Mouse (Mus musculus) lung, postnatal 0 days (tissue): ENCODE measurements at regions not wholly inside any gene's neighbourhood (a gene's known extent, or its start where the extent isn't known, plus 50 kb on each side); places are given as distances from the start of the nearest gene placed in this dataset.

ENCODE experiments used
- ATAC-seq: fragments of 200-750 bp; cut with Nextera tagmentation; 2 replicates; pipeline ENCODE4 v1.8.0; 2017; ENCODE audit warnings: moderate library complexity
- DNase-seq: peaks from one replicate; pipeline ENCODE4 v3.0.0-alpha.2; 2016; ENCODE audit warnings: low spot score
- H3K27ac ChIP-seq: fragments of 300-500 bp; sonication (generic); 2 replicates; pipeline ENCODE4 v1.5.1; 2014; ENCODE audit warnings: antibody characterized with exemption, mild to moderate bottlenecking, low read length, mixed read lengths
- H3K27me3 ChIP-seq: fragments of 300-500 bp; sonication (generic); replicated peaks from 2 replicates; pipeline ENCODE4 v1.6.1; 2014; ENCODE audit warnings: low read length, mixed read lengths; ENCODE audit not compliant: insufficient read depth
- H3K36me3 ChIP-seq: fragments of 300-500 bp; sonication (generic); 2 replicates; pipeline ENCODE4 v1.6.1; 2014; ENCODE audit warnings: low read length, mixed read lengths; ENCODE audit not compliant: insufficient read depth
- H3K4me1 ChIP-seq: fragments of 300-500 bp; sonication (generic); 2 replicates; pipeline ENCODE4 v1.6.1; 2014; ENCODE audit warnings: antibody characterized with exemption, low read depth, low read length, mixed read lengths; ENCODE audit not compliant: insufficient read depth
- H3K4me2 ChIP-seq: fragments of 300-500 bp; sonication (generic); replicated peaks from 2 replicates; pipeline ENCODE4 v1.6.1; 2014; ENCODE audit warnings: low read depth, mild to moderate bottlenecking, low read length, moderate library complexity, mixed read lengths
- H3K4me3 ChIP-seq: fragments of 300-500 bp; sonication (generic); 2 replicates; pipeline ENCODE4 v1.5.1; 2014; ENCODE audit warnings: low read depth, low read length
- H3K9ac ChIP-seq: fragments of 300-500 bp; sonication (generic); replicated peaks from 2 replicates; pipeline ENCODE4 v1.6.1; 2014; ENCODE audit warnings: low read depth, mild to moderate bottlenecking
- H3K9me3 ChIP-seq: fragments of 300-500 bp; sonication (generic); 2 replicates; pipeline ENCODE4 v1.6.1; 2016; ENCODE audit warnings: low read length, mixed read lengths
- CTCF ChIP-seq: IDR thresholded peaks from 2 replicates; pipeline ENCODE4 v1.5.1; 2016; ENCODE audit warnings: antibody characterized with exemption, mild to moderate bottlenecking
- EP300 ChIP-seq: IDR thresholded peaks from 2 replicates; pipeline ENCODE4 v1.6.1; 2016; ENCODE audit warnings: antibody characterized with exemption, mild to moderate bottlenecking, control low read depth
- WGBS: fragments of 180-500 bp; shearing (Covaris S2); extraction: QIAGEN DNeasy Blood & Tissue Kit; methylation state at CpG from one replicate; pipeline ENCODE4 v1.1.7; 2014; 5-methylcytosine and 5-hydroxymethylcytosine counted together

GRCm38 (mm10) chr3:52452345-52452744, 184.2 kb downstream of the Foxo1 start:
- H3K9me3 ChIP-seq = no peaks in the 10 kb centered on the region
- H3K4me2 ChIP-seq = no peak overlapping the region
- no peaks in the 10 kb centered on the region for H3K4me1 ChIP-seq
- ATAC-seq = no peak
- 55% methylated on average over 5 of the region's 5 CpGs for WGBS
- H3K27me3 ChIP-seq = no peaks in the 10 kb centered on the region
- no peak for TF ChIP-seq EP300
- no peak for TF ChIP-seq CTCF
- no peaks in the 10 kb centered on the region for H3K36me3 ChIP-seq
- no peak for DNase-seq
- no peak overlapping the region for H3K4me3 ChIP-seq
- no peak overlapping the region for H3K9ac ChIP-seq
- H3K27ac ChIP-seq = no peak overlapping the region

GRCm38 (mm10) chr3:52446991-52447390, 178.9 kb downstream of the Foxo1 start:
- no peaks in the 10 kb centered on the region for H3K9me3 ChIP-seq
- H3K4me2 ChIP-seq = no peak overlapping the region
- no peak overlapping the region for H3K27ac ChIP-seq
- DNase-seq (no peak), ATAC-seq (no peak)
- no peak overlapping the region for H3K4me3 ChIP-seq
- 25% methylated on average over 1 of the region's 1 CpGs for WGBS
- H3K36me3 ChIP-seq = no peaks in the 10 kb centered on the region
- no peaks in the 10 kb centered on the region for H3K4me1 ChIP-seq
- no peak overlapping the region for H3K9ac ChIP-seq
- TF ChIP-seq CTCF = no peak
- TF ChIP-seq EP300 = no peak
- H3K27me3 ChIP-seq = no peaks in the 10 kb centered on the region

- Histone ChIP-seq H3K27ac (no peak overlapping the region), H3K9me3 (no peaks in the 10 kb centered on the region), H3K4me2 (no peak overlapping the region), H3K9ac (no peak overlapping the region), H3K4me1 (no peaks in the 10 kb centered on the region), H3K27me3 (no peaks in the 10 kb centered on the region), H3K4me3 (no peak overlapping the region), H3K36me3 (no peaks in the 10 kb centered on the region)
- 50% methylated on average over 5 of the region's 5 CpGs for WGBS
- no peak for DNase-seq
- ATAC-seq = no peak
- TF ChIP-seq CTCF (no peak), EP300 (no peak)
Measured at GRCm38 (mm10) chr3:52446500-52446899, 178.4 kb downstream of the Foxo1 start.

GRCm38 (mm10) chr3:52444420-52445119, 176.4 kb downstream of the Foxo1 start:
- no peaks in the 10 kb centered on the region for H3K27me3 ChIP-seq
- no peak overlapping the region for H3K4me2 ChIP-seq
- ATAC-seq (no peak), DNase-seq (no peak)
- H3K36me3 ChIP-seq = no peaks in the 10 kb centered on the region
- no peak overlapping the region for H3K4me3 ChIP-seq
- H3K9me3 ChIP-seq = no peaks in the 10 kb centered on the region
- no peaks in the 10 kb centered on the region for H3K4me1 ChIP-seq
- H3K27ac ChIP-seq = no peak overlapping the region
- TF ChIP-seq CTCF (no peak), EP300 (no peak)
- H3K9ac ChIP-seq = no peak overlapping the region
- WGBS = 87% methylated on average over 8 of the region's 8 CpGs

- no peak overlapping the region for H3K9ac ChIP-seq
- H3K4me3 ChIP-seq = no peak overlapping the region
- no peaks in the 10 kb centered on the region for H3K4me1 ChIP-seq
- no peak for ATAC-seq
- WGBS = 39% methylated on average over 3 of the region's 3 CpGs
- no peaks in the 10 kb centered on the region for H3K27me3 ChIP-seq
- peak; percentile 31 for DNase-seq
- H3K27ac ChIP-seq = no peak overlapping the region
- no peak for TF ChIP-seq EP300
- TF ChIP-seq CTCF = no peak
- no peaks in the 10 kb centered on the region for H3K9me3 ChIP-seq
- H3K36me3 ChIP-seq = no peaks in the 10 kb centered on the region
- H3K4me2 ChIP-seq = no peak overlapping the region
Measured at GRCm38 (mm10) chr3:52443856-52444255, 175.7 kb downstream of the Foxo1 start.

GRCm38 (mm10) chr3:52429014-52429589, 161.0 kb downstream of the Foxo1 start:
- DNase-seq (no peak), ATAC-seq (no peak)
- Histone ChIP-seq H3K4me2 (no peak overlapping the region), H3K9me3 (no peaks in the 10 kb centered on the region), H3K4me3 (no peak overlapping the region), H3K9ac (no peak overlapping the region), H3K27ac (no peak overlapping the region), H3K36me3 (no peaks in the 10 kb centered on the region), H3K27me3 (no peaks in the 10 kb centered on the region), H3K4me1 (no peaks in the 10 kb centered on the region)
- TF ChIP-seq EP300 (no peak), CTCF (no peak)
- 44% methylated on average over 8 of the region's 8 CpGs for WGBS
